Mouse (Mus musculus) granulocyte monocyte progenitor cell, adult 5-6 weeks (primary cell): ENCODE data around the gene Mta3. TPM values are rescaled to one million over a fixed set of nuclear protein-coding genes. Genes with fewer than 3 reads are reported as not detected.

Experiments
- ATAC-seq: replicated peaks from 2 replicates; pipeline ENCODE4 v1.8.0; 2016; ENCODE audit warnings: mild to moderate bottlenecking, moderate TSS enrichment, inconsistent platforms; ENCODE audit not compliant: poor library complexity, severe bottlenecking
- total RNA-seq, 2 experiments: library from RNA; stranded (forward) in 1 of 2; stranded (reverse) in 1 of 2; fragments of 200-712, 200-1000 nt in 1 of 2; fragments of >200 nt in 1 of 2; fragmentation: Nextera tagmentation in 1 of 2; gene quantifications; 2 replicates each; pipeline ENCODE4 v1.2.3; 2014 to 2017

The Mta3 gene
- total RNA-seq (2014; fragmentation: Nextera tagmentation), result 21.3 and 30.7 TPM in 2 replicates
- 15.2 and 21.1 TPM in 2 replicates for total RNA-seq (2017)

DNA sequence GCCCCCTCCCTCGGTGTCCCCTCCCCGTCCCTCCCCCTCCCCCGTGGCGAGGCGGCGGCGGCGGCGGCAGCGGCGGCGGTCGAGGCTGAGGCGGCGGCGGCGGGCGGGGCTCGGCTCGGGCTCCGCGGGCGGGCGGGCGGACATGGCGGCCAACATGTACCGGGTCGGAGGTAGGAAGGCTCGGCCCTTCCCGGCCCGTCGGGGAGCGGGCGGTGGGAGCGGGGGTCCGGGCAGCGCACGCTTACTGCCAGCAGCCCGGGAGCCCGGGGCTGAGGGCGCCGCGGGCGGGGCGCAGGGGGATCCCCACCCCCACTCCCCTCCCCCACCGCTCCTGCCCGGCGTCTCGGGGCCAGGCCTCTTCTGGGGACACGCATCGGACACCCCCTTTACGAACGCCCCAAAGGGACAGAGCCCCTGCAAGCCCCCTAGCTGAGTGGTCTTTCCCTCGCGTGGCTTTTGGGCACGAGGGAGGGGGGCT lies at the start of gene Mta3:
TSS of gene Mta3 (plus strand) at position 48 of the 478 bp plus-strand sequence.
- ATAC-seq, result no peak; the same call in 1 of the 2 replicates

DNA sequence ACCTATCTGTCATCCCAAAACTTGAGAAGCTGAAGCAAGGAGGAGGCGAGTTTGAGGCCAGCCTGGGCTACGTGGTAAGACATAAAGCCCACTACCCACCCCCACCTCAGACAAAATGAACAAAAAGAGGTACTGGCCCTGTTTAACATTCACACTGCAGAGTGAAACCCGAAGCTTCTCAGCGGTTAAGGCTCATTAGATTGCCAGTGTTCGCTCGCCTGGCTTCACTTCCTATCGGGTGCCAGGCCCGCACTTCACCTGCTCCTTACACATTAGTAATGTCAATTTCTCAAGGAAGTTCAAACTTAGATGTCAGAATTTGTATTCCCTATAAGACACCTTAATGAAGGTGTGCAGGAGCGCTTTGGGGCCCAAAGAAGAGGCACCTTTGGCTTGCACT lies 48.6 kb upstream of the Mta3 start:
- ATAC-seq, result no peak

DNA sequence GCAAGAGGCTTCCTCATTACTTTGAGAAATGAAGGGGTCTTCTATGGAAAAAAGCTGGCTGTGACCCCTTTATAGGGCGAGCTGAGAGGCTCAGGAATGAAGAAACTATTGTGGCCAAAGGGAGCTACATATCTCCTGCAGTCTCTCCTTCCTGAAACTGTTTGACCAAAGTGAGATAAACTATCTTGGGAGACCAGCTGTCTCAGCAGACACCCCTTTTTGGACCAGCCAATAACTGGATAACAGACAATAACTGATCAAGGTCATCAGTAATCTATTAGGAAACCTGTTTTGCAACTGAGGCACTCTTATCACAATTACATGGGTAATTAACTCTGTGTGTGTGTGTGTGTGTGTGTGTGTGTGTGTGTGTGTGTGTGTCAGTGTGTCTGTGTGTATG lies 47.0 kb upstream of the Mta3 start:
- no peak for ATAC-seq

DNA sequence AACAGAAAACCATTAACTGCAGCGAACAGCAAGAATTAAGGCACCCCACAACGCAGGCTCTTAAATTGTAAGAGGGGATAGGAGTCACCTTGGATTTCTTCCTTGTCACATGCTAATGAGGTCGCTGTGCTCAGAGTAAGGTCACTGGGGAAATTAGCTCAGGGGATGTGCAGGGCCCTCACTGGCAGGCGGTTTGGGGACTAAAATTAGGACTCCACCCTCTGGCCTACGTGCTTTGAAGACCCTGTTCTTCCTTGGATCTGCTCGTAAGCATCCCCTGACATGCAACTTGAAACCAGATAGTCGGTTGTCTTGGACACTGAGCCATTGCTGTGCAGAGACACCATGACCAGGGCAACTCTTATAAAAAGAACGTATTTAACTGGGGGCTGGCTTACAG lies 41.2 kb upstream of the Mta3 start:
- no peak for ATAC-seq

DNA sequence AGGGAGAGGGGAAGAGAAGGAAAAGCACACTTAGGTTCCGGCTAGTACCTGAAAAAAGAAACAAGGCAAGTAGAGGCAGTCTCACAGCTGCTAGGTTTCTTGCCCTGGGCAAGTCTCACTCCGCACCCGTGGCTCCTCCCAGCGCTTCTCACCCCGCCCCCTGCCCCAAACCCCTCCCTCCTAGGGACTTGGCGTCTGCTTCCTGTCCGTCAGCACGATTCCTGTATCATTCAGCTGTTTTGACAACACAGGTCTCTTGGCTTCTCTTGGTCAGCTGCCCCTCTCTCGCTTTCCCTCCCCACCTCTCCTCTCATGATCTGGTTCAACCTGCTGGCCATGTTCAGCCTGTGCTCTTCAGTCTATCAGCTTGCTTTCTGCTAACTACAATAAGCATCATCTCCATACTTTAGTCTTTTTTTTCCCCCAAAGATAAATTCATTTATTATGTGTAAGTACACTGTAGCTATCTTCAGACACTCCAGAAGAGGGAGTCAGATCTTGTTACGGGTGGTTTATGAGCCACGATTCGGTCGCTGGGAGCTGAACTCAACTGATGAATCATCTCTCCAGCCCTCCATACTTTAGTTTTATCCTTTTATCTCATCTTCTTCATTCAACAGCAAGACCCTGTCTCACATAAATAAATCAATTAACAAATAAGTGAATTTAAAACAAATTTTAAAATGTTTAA lies 39.2 kb upstream of the Mta3 start:
- peak; percentile 75 for ATAC-seq

DNA sequence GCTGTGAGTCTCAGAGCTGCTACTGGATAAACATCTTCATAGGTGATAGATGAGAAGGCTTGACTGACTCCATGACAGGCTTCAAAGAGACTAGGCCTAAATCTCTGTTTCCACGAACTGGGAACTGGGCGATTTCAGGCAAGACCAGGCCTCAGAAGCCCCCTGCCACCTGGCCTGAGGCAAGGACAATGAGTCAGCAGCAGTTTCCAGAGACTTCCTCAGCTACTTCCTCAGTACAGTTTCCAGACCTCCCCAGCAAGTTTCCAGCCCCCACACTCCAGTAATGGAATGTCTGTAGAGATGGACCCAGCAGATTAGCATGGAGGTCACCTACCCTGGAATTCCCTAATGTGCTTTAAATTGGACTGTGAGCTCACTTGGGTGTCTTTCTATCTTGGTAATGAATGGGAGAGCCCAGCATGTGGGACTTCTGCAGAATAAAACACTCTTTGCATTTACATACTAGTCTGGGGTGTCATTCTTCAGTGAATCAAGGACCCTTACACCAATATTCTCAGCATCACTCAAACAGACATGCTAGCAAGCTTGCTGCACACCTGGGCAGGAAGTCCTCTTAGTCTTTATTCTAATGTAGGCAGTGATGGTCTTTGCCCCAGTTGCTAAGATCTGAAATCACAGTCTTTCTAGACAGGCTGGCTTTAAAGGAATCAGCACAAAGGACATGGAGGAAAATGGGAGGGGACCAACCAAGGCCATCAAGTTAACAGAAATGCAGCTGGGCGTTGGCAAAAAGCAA lies 37.9 kb upstream of the Mta3 start:
- ATAC-seq, result 0 out of 2 replicates have a peak, but pooled peaks have one; percentile 22

DNA sequence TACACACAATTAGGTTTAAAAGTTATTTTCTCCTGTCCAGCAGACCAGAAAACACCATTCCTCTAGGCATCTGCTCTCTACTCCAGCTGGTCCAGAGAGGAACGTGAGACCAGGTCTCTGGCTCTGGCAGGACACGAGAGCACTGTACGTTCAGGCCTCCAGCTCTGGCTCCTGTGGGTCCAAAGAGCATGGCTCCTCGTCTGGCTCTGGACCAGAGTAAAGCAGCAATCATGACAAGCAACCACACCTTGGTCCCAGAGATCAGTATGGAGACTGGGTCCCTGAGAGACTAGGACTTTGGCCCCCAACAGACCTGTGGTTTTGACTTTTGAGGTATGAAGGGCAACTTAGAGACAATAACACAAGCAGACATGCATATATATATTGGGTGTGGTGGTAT lies 33.3 kb upstream of the Mta3 start:
- ATAC-seq, result no peak

DNA sequence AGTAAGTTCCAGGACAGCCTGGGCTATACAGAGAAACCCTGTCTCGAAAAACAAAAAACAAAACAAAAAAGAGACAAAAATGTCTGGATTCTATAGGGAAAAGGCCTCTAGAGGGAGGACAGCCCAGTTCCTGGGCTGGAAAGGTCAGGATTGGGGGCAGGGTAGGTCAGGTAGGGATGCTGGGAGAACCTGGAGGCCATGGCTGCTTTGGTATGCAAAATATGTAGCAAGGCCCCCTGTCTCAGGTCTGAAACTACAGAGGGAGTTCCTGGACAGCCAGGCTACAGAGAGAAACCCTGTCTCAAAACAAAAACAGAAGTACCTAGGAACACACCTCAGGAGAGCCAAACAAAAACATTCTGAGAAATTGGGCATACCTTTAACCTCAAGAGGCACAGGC lies 28.6 kb upstream of the Mta3 start:
- ATAC-seq, result no peak

DNA sequence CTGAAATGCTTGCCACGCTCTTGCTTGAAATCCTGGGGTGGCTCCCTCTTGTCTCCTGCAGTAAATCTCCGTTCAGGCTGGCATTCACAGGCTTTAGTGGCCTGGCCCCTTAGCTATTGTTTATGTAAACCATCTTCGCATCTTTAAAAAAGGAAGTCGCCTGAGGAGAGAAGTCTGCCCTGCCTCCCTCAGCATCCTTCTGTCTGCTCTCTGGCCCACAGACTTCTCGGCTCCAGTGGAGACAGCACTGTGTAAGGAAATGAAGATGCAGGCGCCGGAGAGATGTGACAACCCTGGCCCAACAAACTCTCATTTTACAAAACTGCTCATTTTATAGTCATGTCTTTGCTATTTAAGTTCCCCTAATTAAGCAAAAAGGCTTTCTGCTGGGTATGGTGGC lies 24.0 kb upstream of the Mta3 start:
- ATAC-seq, result no peak

DNA sequence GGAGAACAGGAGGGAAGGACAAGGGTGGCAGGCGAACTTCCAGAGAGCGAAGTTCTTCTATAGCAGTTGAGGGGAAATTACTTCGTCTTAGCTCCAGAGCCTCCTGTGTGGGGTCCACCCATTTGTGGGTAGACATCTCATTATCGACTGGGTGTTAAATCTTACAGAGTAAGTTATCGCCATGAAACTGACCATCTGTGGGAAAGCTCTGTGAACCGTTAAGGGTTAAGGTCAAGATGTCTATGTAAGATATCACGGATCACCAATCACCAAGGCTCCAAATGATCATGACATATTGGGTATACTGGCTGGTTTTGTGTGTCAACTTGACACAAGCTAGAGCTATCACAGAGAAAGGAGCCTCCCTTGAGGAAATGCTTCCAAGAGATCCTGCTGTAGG lies 21.5 kb upstream of the Mta3 start:
- ATAC-seq, result no peak

DNA sequence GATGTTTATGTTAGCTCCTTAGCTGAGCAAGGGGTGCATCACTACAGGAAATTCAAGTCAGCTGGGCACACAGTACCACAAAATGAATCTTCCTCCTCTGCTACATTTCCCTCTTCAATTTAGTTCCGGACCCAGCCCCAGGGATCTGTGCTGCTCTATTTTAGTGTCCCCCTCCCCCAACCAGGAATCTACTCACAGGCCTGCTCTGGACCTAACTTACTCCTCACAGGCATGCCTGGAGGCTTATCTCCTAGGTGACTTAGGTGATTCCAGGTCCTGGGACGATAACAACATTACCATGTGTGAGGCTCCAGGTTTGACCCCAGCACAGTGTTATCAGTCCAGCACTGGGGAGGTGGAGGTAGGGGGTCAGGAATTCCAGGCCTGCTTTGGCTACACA lies 15.5 kb upstream of the Mta3 start:
- no peak for ATAC-seq

DNA sequence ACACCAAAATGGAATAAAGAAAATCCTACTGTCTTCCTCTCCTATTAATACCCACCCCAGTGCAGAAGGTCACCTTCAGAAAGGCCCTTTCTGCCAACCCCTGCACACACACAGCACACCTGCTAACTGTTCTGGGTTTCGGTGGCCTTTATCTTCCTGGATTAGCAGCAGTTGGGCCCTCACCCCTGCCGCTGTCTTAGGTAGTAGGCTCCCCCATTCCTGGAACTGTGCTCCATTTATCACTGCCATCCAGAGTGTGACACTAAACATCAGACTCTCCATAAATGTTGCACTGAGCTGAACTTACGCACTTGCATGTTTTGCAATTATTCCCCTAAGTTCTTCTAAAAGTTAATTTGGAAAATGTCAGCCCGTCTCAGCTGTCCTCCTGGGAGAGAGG lies 14.6 kb upstream of the Mta3 start:
- ATAC-seq, result no peak

DNA sequence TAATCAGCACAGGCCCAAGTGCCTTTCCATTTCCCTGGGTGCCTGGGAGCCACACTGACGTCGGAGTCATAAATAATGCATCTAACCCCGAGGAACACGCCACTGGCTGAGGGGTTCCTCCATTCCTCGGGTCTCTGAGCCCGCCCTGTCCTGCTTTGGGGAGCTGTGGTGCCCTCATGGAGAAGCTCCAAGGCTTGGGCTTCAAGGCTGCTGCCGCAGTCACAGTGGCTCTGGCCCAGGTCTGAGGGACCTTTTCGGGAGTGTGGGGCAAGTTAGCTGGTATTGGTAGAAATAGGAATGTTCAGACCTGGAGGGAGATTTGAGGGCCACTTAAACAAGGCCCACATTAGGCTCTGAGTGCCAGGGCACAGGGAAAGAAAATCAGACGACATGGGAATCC lies 12.0 kb upstream of the Mta3 start:
- no peak for ATAC-seq

DNA sequence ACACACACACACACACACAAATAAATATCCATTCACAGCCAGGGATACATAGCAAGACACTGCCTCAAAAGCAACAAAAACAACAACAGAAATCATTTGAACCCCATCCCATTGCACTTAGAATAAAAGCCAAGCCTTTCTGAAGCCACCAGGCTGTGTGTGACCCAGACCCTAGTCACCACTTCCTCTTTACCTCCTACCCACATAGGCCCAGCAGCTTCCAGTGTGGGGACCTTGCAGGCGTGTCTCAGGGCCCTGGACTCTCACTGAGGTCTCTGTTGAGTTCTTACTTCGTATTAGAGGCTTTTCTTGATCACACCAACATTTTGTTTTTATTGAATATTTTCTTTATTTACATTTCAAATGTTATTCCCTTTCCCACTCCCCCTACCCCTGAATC lies 10.2 kb upstream of the Mta3 start:
- ATAC-seq, result peak; percentile 99

DNA sequence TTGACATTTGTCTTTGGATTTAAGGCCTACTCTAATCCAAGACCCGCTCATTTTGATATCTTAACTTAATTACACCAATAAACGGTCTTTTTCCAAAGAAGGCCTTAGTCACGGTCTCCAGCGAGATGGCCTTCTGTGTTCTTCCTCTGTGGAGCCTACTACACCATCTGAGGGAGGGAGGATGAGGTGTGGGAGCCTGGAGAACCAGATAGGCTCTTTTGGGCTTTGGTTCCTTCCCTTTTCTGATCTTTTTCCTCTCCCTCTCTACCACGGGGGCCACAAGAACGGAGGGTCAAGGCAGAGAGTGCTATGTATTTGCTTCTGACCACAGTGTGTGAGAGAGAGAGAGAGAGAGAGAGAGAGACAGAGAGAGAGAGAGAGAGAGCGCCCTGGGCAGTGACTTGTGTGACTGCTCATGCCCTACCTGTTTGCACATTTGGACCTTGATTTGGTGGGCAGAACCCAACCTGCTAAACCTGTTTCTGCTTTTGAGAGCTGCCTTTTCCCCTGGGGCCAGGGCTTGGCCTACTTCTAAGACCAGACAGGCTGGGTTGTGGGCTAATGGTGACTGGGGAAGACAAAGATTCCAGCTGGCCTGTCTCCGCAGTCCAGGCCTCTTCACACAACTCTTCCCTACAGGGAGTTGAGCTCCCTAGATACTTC lies 6.8 kb upstream of the Mta3 start:
- peak; percentile 39 for ATAC-seq

DNA sequence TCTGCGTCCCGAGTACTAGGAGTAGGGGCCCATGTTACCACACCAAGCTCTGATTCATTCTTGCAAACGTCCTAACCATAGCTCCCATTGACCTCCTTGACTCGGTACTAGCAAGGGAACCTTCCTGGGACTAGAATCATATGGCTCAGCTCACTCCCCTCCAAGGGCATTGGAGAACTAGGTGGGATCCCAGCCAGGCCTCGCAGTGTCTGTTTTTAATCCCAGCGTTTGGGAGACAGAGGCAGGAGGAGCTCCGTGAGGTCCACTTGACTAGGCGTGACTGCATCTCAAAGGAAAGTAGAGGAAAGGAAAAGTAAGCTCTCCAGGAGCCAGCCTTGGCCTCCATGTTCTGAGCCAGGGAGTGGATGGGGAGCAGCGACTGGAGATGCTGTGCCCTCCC lies 5.8 kb upstream of the Mta3 start:
- ATAC-seq, result no peak

DNA sequence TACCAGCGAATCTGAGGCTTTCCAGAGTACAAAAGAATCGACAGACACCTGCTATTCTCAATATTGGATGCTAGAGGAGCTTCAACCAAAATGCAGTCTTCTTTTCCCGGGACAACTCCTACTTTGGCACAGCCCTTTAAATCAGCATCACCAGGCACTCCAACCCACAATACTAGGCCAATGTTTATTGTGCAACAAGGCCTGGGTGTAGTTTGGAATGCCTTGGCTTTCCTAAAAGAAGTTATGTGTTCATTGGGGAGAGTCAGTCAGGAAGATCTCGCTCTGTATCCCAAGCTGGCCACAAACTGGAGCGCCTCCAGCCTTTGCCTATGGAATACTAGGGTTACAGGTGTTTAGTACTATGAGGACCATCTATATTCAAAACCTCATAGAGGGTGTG lies 1.5 kb upstream of the Mta3 start:
- no peak for ATAC-seq

DNA sequence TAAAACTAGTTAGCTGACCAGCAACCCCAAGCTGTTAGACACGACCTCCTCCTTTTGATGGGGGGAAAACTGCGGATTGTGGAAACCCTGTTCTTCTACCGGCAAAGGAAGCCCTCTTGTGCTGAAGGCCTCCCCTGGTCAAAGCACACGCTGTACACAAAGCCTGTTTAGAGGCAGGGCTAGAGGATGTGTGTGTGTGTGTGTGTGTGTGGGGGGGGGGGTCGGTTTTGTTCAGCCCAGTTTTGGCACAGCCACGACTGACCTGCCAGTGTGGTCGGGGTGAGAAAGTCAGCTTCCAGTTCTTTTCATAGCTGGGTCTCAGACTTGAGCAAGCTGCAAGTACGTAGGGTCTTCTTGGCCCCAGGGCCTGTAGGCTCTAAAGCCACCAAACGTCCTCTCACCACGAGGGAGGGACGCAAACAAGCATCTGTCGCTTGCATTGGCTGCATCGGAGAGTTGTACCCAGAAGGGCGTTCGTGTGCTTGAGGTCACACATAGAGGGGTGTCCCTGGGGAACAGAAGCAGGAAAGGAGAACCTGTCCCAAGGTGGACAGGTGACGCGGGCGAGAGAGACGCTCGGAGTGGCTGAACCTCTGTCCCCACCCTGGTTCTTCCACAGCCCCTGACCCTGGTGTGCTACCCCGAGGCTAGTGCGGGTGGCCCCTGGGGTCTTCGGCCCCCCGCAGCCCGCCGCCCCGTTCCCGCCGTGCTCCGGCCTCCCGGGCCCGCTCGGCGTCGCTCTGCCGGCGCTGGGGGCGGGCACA lies 429 bp upstream of the Mta3 start:
- peak; percentile 71 for ATAC-seq

DNA sequence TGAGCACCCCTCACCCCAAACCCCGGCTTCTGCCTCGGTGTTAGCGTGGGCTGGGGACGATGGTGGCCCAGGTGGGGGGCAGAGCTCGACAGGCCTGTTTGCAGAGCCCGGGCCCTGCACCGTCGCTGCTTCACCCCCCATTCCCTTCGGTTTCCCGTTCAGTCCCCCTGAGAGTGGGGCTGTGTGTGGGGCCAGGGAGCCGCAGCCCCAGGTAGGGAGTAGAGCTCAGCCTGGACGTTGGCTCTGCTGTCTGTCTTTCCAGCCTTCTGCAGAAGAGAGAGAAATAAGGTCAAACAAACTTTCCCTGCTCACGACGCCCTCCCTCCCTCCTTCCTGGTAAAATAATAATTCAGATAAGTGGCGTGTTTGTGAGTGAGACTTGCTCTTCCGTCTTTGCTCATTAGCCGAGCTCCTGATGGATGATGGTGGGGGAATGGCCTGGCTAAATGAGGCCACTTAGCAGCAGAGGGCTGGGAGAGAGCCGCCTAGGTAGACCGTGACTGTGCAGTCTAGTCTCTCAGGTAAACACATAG lies 697 bp downstream of the Mta3 start:
- ATAC-seq, result peak; percentile 24

DNA sequence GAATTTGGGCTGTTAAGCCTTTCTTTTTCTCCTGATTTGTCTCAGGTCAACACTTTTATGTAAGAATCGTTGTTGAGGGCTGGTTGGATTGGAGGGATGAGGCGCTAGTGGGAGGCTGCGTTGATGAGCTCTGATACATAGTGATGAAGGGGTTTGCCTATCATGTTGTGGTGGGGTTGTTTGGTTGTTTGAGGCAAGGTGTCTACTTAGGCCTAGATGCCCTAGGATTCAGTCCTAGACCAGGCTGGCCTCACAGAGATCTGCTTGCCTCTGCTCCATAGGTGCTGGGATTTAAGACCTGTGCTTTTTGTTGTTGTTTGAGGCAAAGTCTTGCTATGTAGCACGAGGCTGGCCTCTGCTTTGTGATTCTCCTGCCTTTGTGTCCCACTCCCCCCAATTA lies 1.4 kb downstream of the Mta3 start:
- ATAC-seq, result no peak
